Mouse (Mus musculus): ENCODE results near the gene Myadml2.

DNA sequence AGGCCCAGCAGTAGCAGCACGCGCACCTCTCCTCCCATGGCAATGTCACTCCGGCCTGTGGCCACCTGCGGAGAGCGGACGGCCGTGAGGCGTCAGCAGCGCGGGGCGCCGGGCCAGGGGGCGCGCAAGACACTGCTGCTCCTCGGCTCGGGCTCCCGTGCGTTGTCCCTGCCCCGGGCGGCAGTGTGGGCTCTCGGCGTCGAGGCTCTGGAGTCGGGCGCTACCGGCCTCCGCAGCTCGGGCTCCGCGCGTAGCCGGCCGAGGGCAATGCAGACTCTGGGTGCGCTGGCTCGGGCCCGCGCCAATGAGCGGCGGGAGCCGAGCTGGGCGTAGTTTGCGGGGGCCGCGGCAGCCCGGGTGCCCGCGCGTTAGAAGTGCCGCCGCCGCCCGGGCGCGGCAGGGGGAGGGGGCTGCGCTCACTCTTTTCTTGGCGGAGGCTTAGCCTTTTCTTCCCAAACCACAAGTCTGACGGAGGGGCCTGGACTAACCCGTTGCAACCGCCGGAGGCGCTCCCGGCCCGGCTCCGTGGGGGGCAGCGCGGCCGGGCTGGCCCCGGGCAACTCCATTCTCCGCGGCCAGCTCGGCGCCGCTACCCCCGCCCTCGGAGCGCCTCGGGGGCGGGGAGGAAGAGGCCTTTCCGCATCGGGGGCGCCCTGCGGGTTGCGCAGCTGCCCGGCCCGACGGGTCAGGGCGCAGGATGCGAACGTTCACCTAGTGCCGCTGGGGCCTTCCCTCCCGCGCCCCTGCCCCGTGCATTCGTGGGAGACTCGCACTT, 12.5 kb upstream of the Myadml2 start:
- no peak for TF ChIP-seq CTCF (IDR thresholded peaks at IDR 0.05; ENCODE audit: borderline replicate concordance, insufficient read depth, low read length)
- TF ChIP-seq POLR2A (IDR thresholded peaks at IDR 0.05; ENCODE audit: low read depth, low read length): no peak
